Mouse (Mus musculus) megakaryocyte-erythroid progenitor cell, adult 5-6 weeks (primary cell): ENCODE measurements at regions not wholly inside any gene's neighbourhood (a gene's known extent, or its start where the extent isn't known, plus 50 kb on each side); places are given as distances from the start of the nearest gene placed in this dataset.
A peak's percentile ranks its signal among the peaks of the same experiment; 100 is the strongest.

ENCODE experiments used
- ATAC-seq: replicated peaks from 2 replicates; pipeline ENCODE4 v1.8.0; 2016; ENCODE audit warnings: mild to moderate bottlenecking, inconsistent platforms; ENCODE audit not compliant: severe bottlenecking, poor library complexity, low FRiP score, low TSS enrichment

GRCm38 (mm10) chr9:61301070-61301469 lies 71.1 kb upstream of the Tle3 start:
- no peak for ATAC-seq

GRCm38 (mm10) chr9:61302724-61303123 lies 69.4 kb upstream of the Tle3 start:
- ATAC-seq = no peak

- ATAC-seq = no peak
Measured at GRCm38 (mm10) chr9:61306306-61306705, 65.9 kb upstream of the Tle3 start.

DNA sequence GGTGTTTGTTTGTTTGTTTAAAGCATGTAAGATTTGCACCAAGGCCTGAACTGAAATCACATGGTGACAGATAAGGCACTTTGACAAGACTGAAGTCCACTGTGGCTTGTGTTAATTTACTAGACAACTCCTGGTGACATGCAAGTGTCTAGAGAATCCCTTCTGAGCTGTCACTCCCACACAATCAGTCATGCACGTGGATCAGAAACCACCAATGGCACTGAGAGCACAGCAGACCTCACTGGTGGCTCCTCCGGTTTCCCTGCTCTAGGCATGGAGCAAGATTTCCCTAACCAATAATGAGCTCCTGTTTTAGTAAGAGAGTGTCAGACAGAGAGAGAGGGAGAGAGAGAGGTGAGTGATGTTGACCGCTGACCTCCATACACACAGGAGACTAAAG lies 63.1 kb upstream of the Tle3 start:
- ATAC-seq = no peak

- ATAC-seq = peak; percentile 39; the same call in 1 of the 2 replicates
Measured at GRCm38 (mm10) chr9:61309768-61310493, 62.2 kb upstream of the Tle3 start.

GRCm38 (mm10) chr9:61310574-61310973 lies 61.6 kb upstream of the Tle3 start:
- peak; percentile 72 for ATAC-seq

- ATAC-seq = no peak
Measured at GRCm38 (mm10) chr9:61311604-61312003, 60.6 kb upstream of the Tle3 start.

DNA sequence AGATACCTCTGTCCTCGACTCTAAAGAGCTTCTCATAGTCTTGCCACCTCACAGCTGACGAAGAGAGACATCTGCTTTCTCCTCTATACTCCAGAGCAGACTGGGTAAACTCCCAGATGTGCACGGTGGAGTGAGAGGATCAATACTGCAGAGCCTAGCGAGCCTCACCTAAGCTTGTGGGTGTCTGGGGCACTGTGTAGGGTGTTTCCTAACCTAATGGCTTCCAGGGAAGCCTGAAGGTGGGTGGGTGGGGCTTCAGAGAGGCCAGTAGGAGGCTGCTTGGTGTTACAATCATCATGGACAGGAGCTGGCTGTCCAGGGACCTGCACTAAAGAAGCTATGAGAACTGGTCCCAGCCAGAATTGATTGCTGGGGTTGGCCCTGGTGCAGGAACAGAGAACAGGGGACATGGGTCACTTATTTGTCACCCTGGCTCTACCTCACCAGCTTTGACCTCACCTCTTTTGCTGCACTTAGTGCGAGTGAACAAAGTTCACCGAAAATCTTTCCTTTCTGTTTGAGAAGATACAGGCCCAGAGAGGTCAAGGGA lies 57.5 kb upstream of the Tle3 start:
- ATAC-seq = no peak

- no peak for ATAC-seq
Measured at GRCm38 (mm10) chr9:61315371-61316298, 56.5 kb upstream of the Tle3 start.

DNA sequence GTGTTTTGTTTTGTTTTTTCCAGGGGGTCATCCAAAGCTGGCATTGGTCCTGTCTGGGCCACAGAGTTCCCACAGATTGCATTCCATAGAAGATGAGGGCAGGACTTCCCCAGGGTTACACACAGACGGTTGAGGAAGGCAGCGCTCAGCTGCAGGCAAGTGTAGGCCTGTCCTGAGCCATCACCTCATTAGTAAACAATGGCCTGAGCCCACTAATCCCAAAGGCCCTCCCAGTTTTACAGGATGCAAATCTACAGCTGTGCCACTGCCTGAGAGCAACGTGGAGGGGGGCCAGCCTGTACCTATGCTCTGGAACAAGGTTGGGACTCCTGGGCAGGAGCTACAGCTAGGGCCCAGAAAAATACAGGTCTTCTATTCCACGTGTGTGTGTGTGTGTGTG lies 55.7 kb upstream of the Tle3 start:
- ATAC-seq = no peak

DNA sequence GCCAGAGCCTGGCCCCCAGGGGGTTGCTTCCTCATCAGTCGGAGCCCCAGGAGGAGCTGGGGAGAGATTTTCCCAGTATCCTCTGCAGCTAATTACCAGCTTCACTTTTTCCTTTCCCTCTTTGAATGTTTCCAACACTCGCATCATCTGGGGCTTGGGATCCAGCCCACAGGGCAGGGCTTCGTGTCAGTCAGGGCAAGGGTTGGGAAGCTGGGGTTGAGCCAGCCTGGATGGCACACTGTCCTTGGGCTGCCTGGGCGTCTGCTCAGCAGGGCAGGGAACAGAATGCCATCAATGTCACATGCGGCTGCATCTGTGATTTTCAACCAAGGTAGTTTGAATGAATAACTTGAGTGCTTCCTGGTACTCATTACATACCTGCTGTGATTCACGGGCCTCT lies 52.4 kb upstream of the Tle3 start:
- no peak for ATAC-seq

DNA sequence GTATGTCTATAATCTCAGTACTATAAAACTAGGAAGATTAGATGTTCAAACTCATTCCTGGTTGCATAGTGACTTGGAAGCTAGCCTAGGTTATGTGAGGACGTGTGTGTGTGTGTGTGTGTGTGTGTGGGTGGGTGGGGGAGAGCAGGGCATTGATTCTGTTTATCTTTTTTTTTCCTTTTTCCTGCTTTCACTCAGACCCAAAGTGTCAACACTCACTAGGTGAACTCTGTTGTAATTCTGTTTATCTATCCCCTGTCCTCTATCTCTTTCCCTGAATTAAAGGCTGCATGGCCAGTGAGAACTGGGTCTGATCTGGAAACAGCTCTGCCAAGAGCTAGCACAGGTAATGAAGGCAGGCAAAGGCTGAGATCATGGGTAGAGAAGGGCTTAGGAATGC lies 50.9 kb upstream of the Tle3 start:
- ATAC-seq = no peak

DNA sequence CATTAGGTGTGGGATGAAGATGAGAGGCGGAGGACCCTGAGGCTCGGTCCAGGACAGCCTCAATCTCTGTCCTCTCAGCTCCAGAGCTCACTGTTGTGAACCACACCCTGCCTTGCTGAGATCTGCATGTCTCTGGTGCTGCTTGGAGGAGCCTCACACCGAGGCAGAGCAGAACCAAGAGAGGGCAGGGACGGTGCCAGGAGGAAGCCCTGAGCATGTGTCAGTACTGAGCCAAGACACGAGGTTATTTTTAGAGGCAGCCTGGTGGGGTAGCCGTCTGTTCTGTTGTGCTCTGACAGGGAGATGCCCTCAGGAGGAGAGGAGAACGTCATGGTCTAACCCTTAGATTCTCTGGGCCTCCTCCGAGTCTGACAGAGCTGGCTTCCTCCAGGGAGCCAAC lies 50.3 kb upstream of the Tle3 start:
- no peak for ATAC-seq

DNA sequence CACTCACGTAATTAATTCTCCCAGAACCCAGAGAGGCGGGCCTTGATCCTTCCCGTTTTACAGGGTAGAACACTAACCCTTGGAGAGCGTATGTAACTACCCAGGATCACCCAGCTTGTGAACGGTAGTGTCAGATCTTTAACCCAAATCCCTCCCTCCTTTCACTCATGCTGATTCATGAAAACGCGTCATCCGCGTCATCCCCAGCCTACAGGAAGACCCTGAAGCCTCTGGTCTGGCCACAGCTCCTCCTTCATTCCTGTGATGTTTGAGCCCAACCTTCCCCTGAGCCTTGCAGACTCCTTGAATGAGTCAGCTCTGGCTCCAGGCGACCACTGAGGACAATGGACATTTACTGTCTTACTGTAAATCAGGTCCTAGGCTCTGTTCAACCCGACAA lies 49.8 kb upstream of the Tle3 start:
- ATAC-seq = no peak; the same call in 1 of the 2 replicates
